In the genomic region with DNA sequence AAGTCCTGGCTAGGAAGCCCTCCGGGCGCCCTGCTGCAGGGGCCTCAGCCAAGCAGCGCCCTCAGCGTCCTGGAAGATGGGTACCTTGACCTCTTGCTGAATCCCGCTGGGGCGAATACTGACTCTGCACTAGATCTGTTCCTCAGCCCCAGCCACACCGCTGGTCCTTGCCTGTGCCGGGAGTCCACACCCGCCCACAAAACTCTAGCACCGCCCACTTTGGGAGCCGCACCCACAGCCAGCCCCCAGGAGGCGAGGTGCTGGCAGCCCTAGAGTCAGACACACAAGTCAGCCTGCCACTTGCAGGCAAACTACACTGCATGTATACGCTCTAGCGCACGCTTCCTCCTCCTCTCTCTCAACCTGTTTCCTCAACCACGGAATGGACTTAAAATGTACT, we compare ENCODE assay signal across 8 mouse cellular contexts. TPM values are rescaled to one million over a fixed set of nuclear protein-coding genes. Genes with fewer than 3 reads are reported as not detected.
DNase-seq lines count a peak whose midpoint lies in the region; ATAC-seq and TF ChIP-seq lines count a peak whose summit lies in the region.

A gene (minus strand): TSS at position 148 of the 400 bp plus-strand sequence.

- H3K27ac ChIP-seq in ES-Bruce4 (ENCODE audit: insufficient read depth, low read length): no peak within 1 kb of the TSS
- H3K27ac ChIP-seq in liver, embryonic 16.5 days (ENCODE audit: low read length): no peak within 1 kb of the TSS
- no peak within 1 kb of the TSS for H3K27ac ChIP-seq in neural tube, embryonic 13.5 days (replicated peaks)

- 11% methylated on average over 16 of the region's 16 CpGs for WGBS in liver, embryonic 16.5 days (ENCODE audit: insufficient replicate concordance)
- 19% methylated on average over 16 of the region's 16 CpGs for WGBS in neural tube, embryonic 13.5 days

- H3K4me1 ChIP-seq in ES-Bruce4 (ENCODE audit: control insufficient read depth, insufficient read depth, low read length): no peaks in the 10 kb centered on the region
- H3K4me1 ChIP-seq in liver, embryonic 16.5 days (ENCODE audit: control insufficient read depth, low read depth, low read length): no peaks in the 10 kb centered on the region
- peaks cover 9% of the 10 kb centered on the region for H3K4me1 ChIP-seq in neural tube, embryonic 13.5 days (replicated peaks)

- peak; percentile 69 for ATAC-seq in liver, embryonic 16.5 days (ENCODE audit: low read depth)
- ATAC-seq in neural tube, embryonic 13.5 days (ENCODE audit: low read depth): 0 out of 2 replicates have a peak, but pooled peaks have one; percentile 22

- H3K9me3 ChIP-seq in ES-Bruce4 (replicated peaks; ENCODE audit: control insufficient read depth, insufficient read depth, low read length, poor library complexity, severe bottlenecking): no peaks in the 10 kb centered on the region
- H3K9me3 ChIP-seq in liver, embryonic 16.5 days (replicated peaks; ENCODE audit: control insufficient read depth, low read length): no peaks in the 10 kb centered on the region
- H3K9me3 ChIP-seq in neural tube, embryonic 13.5 days: no peaks in the 10 kb centered on the region

- no peak for TF ChIP-seq CTCF in ES-Bruce4 (IDR thresholded peaks at IDR 0.05; ENCODE audit: low read depth, low read length)

- no peak within 1 kb of the TSS for H3K4me2 ChIP-seq in liver, embryonic 16.5 days (ENCODE audit: low read depth, low read length)
- H3K4me2 ChIP-seq in neural tube, embryonic 13.5 days: 0 out of 2 replicates have a peak within 1 kb of the TSS, but pooled peaks have one; percentile 17

- no peak within 1 kb of the TSS for H3K9ac ChIP-seq in ES-Bruce4 (ENCODE audit: low read depth, poor library complexity, severe bottlenecking)
- H3K9ac ChIP-seq in liver, embryonic 16.5 days (ENCODE audit: low read depth, low read length): no peak within 1 kb of the TSS
- 0 out of 2 replicates have a peak within 1 kb of the TSS, but pooled peaks have one; percentile 22 for H3K9ac ChIP-seq in neural tube, embryonic 13.5 days

- no peaks in the 10 kb centered on the region for H3K27me3 ChIP-seq in ES-Bruce4 (ENCODE audit: control insufficient read depth, insufficient read depth, low read length, poor library complexity, severe bottlenecking)
- H3K27me3 ChIP-seq in liver, embryonic 16.5 days (ENCODE audit: control insufficient read depth, insufficient read depth, low read depth, low read length): no peaks in the 10 kb centered on the region
- 0 out of 2 replicates have a peak, but pooled peaks cover 5% of the 10 kb centered on the region for H3K27me3 ChIP-seq in neural tube, embryonic 13.5 days

- no peaks in the 10 kb centered on the region for H3K36me3 ChIP-seq in ES-Bruce4 (ENCODE audit: control insufficient read depth, insufficient read depth, low read length, poor library complexity, severe bottlenecking)
- no peaks in the 10 kb centered on the region for H3K36me3 ChIP-seq in liver, embryonic 16.5 days (ENCODE audit: control insufficient read depth, insufficient read depth)
- no peaks in the 10 kb centered on the region for H3K36me3 ChIP-seq in neural tube, embryonic 13.5 days

- H3K4me3 ChIP-seq in ES-Bruce4 (ENCODE audit: low read depth, low read length): peak within 1 kb of the TSS; percentile 18; the same call in 1 of the 2 replicates
- H3K4me3 ChIP-seq in liver, embryonic 16.5 days (ENCODE audit: low read depth, low read length): no peak within 1 kb of the TSS
- no peak within 1 kb of the TSS for H3K4me3 ChIP-seq in neural tube, embryonic 13.5 days

- TF ChIP-seq POLR2A in ES-Bruce4 (IDR thresholded peaks at IDR 0.05; ENCODE audit: insufficient read depth, low read length): no peak

- DNase-seq in c-Kit-positive CD71-negative TER-119-negative erythroid progenitor cells, embryonic 14.5 days (ENCODE audit: low read depth): peak; percentile 39
- peak; percentile 59 to 69 for DNase-seq in heart, adult 18-20 months
- peak; percentile 61 for DNase-seq in kidney, adult 18-20 months
- DNase-seq in B cell, adult 2 months: no peak
- DNase-seq in spleen, postnatal 14 days (ENCODE audit: low spot score in 2 of 2): no peak

- no peak for TF ChIP-seq EP300 in ES-Bruce4 (IDR thresholded peaks at IDR 0.05; ENCODE audit: insufficient read depth, low read depth, low read length)

RNA-seq across cellular contexts. Expression of the gene that starts here (rescaled TPM):
- polyA plus RNA-seq in ES-Bruce4 (2011; ENCODE audit: insufficient read depth, insufficient read length, low read depth, missing spikeins): not detected in 2 replicates
- total RNA-seq in heart, adult 18-20 months (2021): under 1 TPM; 0.07 to 0.13 TPM
- polyA plus RNA-seq in liver, embryonic 16.5 days (2015; fragmentation: Nextera tagmentation; extraction: Ambion mirVana): not detected in 2 replicates
- polyA plus RNA-seq in neural tube, embryonic 13.5 days (2015; fragmentation: Nextera tagmentation; extraction: Ambion mirVana): 0.11 TPM in 1 of 2 replicates, not detected in the other

Comparison
In these comparisons a context has a peak if more than half of its experiments do, and no peak if none do; other contexts are left out.
1. Peak in DNase-seq in heart, adult 18-20 months; RNA of the gene not detected or under 1 TPM.
2. Peak in ATAC-seq in liver, embryonic 16.5 days; RNA of the gene not detected or under 1 TPM.
3. Peak in ATAC-seq, H3K9ac ChIP-seq and H3K4me2 ChIP-seq in neural tube, embryonic 13.5 days; RNA of the gene not detected or under 1 TPM.
4. DNase-seq: peak in c-Kit-positive CD71-negative TER-119-negative erythroid progenitor cells, embryonic 14.5 days (single experiment) and kidney, adult 18-20 months (single experiment); none in B cell, adult 2 months (0 of 2) and spleen, postnatal 14 days (0 of 2).